Mouse (Mus musculus): Measurements from ENCODE around the gene Veph1. TPM values are rescaled to one million over a fixed set of nuclear protein-coding genes. Genes with fewer than 3 reads are reported as not detected.

Veph1 gene
- total and polyA plus RNA-seq, 2 experiments from 2014 or later = 0.75 to 0.84 TPM

DNA sequence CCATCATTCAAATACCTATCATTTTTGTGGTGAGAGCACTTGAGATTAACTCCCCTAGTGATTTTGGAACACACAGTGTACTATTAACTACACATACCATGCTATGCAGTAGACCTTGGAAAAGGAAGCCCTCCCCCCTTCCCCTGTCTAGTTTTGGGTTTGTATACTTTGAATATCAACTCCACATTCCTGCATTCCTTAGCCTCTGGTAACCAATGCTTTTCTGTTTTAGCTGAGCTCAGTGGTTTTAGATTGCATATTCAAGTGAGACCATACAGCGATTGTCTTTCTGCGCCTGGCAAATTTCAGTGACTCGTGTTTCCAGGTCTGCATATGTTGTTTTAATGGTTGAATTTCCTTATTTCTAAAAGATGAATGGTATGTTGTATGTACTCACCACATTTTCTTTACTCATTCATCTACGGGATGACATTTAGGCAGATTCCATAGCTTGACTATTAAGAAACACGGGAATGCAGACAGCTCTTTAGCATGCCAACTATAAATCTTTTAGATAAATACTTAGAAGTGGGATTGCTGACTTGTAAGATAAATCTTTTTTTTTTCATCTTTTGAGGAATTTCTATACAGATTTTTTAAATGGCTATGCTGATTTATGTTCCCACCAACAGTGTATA is 255.7 kb downstream of the Veph1 start:
- no peak for ATAC-seq
- no peak for TF ChIP-seq CTCF (IDR thresholded peaks at IDR 0.05; ENCODE audit: low read depth)

DNA sequence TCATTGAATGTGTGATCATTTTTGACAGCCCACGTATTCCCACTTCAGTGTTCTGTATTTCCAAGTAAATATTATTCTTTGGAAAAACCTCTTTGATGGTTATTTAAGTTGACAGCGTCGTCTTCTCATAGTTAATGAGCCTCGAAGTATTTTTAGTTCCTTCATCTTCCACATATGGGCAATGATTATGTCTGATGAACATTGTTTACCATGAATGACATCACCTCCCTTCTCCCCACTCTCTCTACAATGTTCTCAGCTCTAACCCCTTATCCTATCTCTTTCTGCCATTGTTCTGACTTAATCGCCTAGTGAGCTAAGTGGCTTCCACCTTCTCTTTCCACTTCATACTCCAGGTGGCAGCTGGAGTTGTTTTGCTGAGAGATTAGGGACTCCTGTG is 261.4 kb downstream of the Veph1 start:
- 82% methylated on average over 5 of the region's 5 CpGs for WGBS
- Histone ChIP-seq H3K4me2 (ENCODE audit: low read depth, low read length) (no peak overlapping the region), H3K27ac (no peak overlapping the region), H3K9ac (replicated peaks; ENCODE audit: low read length) (no peak overlapping the region), H3K36me3 (ENCODE audit: insufficient read depth, low read length) (no peaks in the 10 kb centered on the region), H3K27me3 (ENCODE audit: insufficient read depth, low read length) (no peaks in the 10 kb centered on the region), H3K9me3 (ENCODE audit: low read length) (no peaks in the 10 kb centered on the region), H3K4me1 (ENCODE audit: insufficient read depth, low read length) (no peaks in the 10 kb centered on the region), H3K4me3 (ENCODE audit: low read length) (no peak overlapping the region)
- no peak for ATAC-seq
- no peak for DNase-seq (ENCODE audit: low spot score)
- TF ChIP-seq CTCF (IDR thresholded peaks at IDR 0.05; ENCODE audit: low read depth) = no peak

More for the DNA sequence above, 255.7 kb downstream of the Veph1 start:
- H3K4me3 ChIP-seq (ENCODE audit: low read length) = no peak overlapping the region
- WGBS = 72% methylated on average over 5 of the region's 5 CpGs
- H3K36me3 ChIP-seq (ENCODE audit: insufficient read depth, low read length) = no peaks in the 10 kb centered on the region
- no peaks in the 10 kb centered on the region for H3K4me1 ChIP-seq (ENCODE audit: insufficient read depth, low read length)
- H3K27ac ChIP-seq = no peak overlapping the region
- no peak overlapping the region for H3K4me2 ChIP-seq (ENCODE audit: low read depth, low read length)
- H3K9me3 ChIP-seq (ENCODE audit: low read length) = no peaks in the 10 kb centered on the region
- no peaks in the 10 kb centered on the region for H3K27me3 ChIP-seq (ENCODE audit: insufficient read depth, low read length)
- no peak for DNase-seq (ENCODE audit: low spot score)
- no peak overlapping the region for H3K9ac ChIP-seq (replicated peaks; ENCODE audit: low read length)

DNA sequence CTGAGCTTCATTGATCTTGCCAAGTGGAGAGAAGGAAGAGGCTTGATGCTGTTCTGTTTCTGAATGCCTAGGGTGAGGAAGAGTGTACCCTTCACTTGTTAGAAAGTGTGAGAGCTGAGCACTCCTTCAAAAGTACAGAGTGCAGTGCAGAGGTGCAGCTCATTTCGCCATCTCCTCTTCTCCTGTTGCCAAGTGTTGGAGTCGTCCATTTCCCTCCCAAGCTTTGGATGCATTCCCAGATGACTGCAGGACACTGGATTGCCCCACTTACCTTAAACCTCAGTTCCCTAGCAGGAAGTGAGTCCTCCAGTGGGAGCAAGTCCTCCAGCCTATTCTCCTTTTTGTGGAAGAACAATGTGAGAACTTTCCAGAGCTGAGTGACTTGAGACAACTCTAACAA is 263.3 kb downstream of the Veph1 start:
- WGBS = 35% methylated on average over 2 of the region's 2 CpGs
- Histone ChIP-seq H3K27ac (no peak overlapping the region), H3K36me3 (ENCODE audit: insufficient read depth, low read length) (no peaks in the 10 kb centered on the region), H3K27me3 (ENCODE audit: insufficient read depth, low read length) (no peaks in the 10 kb centered on the region), H3K4me2 (ENCODE audit: low read depth, low read length) (no peak overlapping the region), H3K9ac (replicated peaks; ENCODE audit: low read length) (no peak overlapping the region), H3K4me1 (ENCODE audit: insufficient read depth, low read length) (no peaks in the 10 kb centered on the region), H3K4me3 (ENCODE audit: low read length) (no peak overlapping the region), H3K9me3 (ENCODE audit: low read length) (no peaks in the 10 kb centered on the region)
- DNase-seq (ENCODE audit: low spot score) = no peak
- no peak for TF ChIP-seq CTCF (IDR thresholded peaks at IDR 0.05; ENCODE audit: low read depth)
- ATAC-seq = no peak

DNA sequence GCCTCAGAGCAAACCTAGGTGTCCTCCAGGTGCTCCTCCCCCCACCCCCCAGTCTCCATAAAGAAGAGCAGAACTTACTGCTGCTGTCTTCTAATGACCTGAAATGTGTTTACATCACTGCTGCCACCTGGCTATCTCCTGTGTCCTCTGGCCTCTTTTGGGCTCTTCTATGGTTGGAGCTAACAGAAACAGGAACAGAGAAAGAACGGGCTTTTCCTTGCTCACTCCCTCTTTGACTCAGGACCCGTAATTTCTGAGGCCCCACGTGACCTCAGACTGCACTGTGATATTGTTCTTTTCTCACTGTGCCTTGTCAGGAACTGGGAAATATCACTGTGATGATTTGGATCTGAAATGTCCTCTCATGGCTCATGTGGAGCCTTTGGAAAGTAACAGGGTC is 271.2 kb downstream of the Veph1 start:
- H3K4me1 ChIP-seq (ENCODE audit: insufficient read depth, low read length) = no peaks in the 10 kb centered on the region
- no peak overlapping the region for H3K27ac ChIP-seq
- WGBS = 84% methylated on average over 3 of the region's 3 CpGs
- no peaks in the 10 kb centered on the region for H3K9me3 ChIP-seq (ENCODE audit: low read length)
- H3K36me3 ChIP-seq (ENCODE audit: insufficient read depth, low read length) = no peaks in the 10 kb centered on the region
- ATAC-seq (no peak), DNase-seq (ENCODE audit: low spot score) (no peak)
- H3K9ac ChIP-seq (replicated peaks; ENCODE audit: low read length) = no peak overlapping the region
- H3K4me3 ChIP-seq (ENCODE audit: low read length) = no peak overlapping the region
- no peak for TF ChIP-seq CTCF (IDR thresholded peaks at IDR 0.05; ENCODE audit: low read depth)
- H3K4me2 ChIP-seq (ENCODE audit: low read depth, low read length) = no peak overlapping the region
- no peaks in the 10 kb centered on the region for H3K27me3 ChIP-seq (ENCODE audit: insufficient read depth, low read length)

DNA sequence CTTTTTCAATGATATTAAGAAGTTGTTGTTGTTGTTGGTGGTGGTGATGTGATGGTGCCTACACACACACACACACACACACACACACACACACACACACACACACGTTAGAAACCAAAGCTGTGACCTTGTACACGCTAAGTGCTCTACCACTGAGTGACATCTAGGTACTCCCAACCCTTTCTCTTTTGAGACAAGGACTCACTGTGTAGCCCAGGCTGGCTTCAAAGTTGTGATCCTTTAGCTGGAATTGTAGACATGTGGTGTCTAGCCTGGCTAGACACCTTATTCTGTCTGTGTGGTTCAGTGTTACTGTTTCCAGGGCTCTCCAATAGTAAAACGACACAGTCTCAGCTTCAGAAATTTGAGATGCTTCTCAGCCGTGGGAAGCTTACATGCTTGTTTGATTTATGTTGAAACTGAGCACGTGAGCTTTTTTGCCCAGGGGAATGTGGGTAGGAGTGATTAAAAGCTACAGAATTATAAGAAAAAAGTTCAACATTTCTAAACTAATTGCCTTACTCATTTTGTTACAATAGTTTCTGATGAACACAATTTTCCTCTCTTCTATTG is 272.3 kb downstream of the Veph1 start:
- Histone ChIP-seq H3K27me3 (ENCODE audit: insufficient read depth, low read length) (no peaks in the 10 kb centered on the region), H3K4me1 (ENCODE audit: insufficient read depth, low read length) (no peaks in the 10 kb centered on the region), H3K9ac (replicated peaks; ENCODE audit: low read length) (no peak overlapping the region), H3K36me3 (ENCODE audit: insufficient read depth, low read length) (no peaks in the 10 kb centered on the region), H3K4me3 (ENCODE audit: low read length) (no peak overlapping the region), H3K4me2 (ENCODE audit: low read depth, low read length) (no peak overlapping the region), H3K9me3 (ENCODE audit: low read length) (no peaks in the 10 kb centered on the region), H3K27ac (no peak overlapping the region)
- DNase-seq (ENCODE audit: low spot score) (no peak), ATAC-seq (no peak)
- WGBS = 72% methylated on average over 5 of the region's 5 CpGs
- TF ChIP-seq CTCF (IDR thresholded peaks at IDR 0.05; ENCODE audit: low read depth) = no peak

DNA sequence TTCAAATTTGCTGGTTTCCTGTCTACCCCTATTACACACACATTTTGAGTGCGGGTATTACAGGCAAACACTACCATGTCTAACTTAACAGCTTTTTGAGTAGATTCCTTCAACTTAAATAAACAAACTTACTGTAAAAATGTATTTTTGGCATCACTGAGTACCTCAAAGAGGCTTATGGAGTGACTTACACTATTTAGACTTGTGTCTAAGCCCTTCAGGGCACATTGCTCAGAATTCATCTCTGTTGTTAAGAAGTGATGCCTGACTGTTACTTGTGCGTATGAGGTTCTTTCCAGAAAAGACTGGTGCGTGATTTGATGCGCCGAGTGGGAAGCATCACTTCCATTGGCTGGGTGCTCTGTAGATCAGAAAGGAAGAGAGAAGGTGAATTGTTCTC is 277.5 kb downstream of the Veph1 start:
- no peak for TF ChIP-seq CTCF (IDR thresholded peaks at IDR 0.05; ENCODE audit: low read depth)
- ATAC-seq (no peak), DNase-seq (ENCODE audit: low spot score) (no peak)
- Histone ChIP-seq H3K9me3 (ENCODE audit: low read length) (no peaks in the 10 kb centered on the region), H3K27me3 (ENCODE audit: insufficient read depth, low read length) (no peaks in the 10 kb centered on the region), H3K9ac (replicated peaks; ENCODE audit: low read length) (no peak overlapping the region), H3K4me3 (ENCODE audit: low read length) (no peak overlapping the region), H3K36me3 (ENCODE audit: insufficient read depth, low read length) (no peaks in the 10 kb centered on the region), H3K27ac (no peak overlapping the region), H3K4me1 (ENCODE audit: insufficient read depth, low read length) (no peaks in the 10 kb centered on the region), H3K4me2 (ENCODE audit: low read depth, low read length) (no peak overlapping the region)
- 95% methylated on average over 5 of the region's 5 CpGs for WGBS

DNA sequence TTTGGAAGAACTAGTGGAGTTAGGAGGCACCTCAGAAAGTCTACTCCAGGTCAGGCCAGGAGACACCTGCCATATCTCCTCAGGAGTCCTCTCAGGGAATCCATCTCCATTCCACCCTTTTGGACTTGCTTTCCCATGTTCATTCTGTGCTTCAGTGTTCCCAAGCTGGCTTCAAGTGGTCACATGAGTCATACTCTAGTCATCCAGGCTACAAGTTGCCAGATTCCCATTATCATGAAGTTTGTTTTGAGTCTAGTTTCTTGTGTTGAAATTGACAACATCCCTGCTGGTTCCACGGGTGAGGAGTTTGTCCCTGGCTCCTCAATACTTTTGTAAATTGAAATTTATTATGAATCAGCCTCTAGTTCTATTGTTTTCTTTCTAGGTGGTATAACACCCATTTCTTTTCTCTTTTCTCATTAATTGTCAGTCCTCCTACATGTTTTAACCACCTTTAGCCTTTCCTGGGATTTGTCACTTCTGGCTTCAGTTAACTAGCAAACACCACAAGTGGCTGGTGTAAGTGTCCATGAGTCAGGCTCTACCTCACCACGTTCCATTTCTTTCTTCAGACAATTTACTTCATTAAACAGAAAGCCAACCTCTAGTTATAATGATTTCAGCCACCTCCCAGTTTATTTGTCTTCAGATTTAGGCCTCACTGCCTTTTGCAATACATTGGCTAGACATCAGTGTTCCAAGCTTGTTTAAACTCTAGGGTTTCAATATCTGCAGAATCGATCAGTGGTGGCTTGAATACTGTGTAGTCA is 288.8 kb downstream of the Veph1 start:
- Histone ChIP-seq H3K4me2 (ENCODE audit: low read depth, low read length) (no peak overlapping the region), H3K4me1 (ENCODE audit: insufficient read depth, low read length) (no peaks in the 10 kb centered on the region), H3K9me3 (ENCODE audit: low read length) (no peaks in the 10 kb centered on the region), H3K27ac (no peak overlapping the region), H3K9ac (replicated peaks; ENCODE audit: low read length) (no peak overlapping the region), H3K4me3 (ENCODE audit: low read length) (no peak overlapping the region), H3K27me3 (ENCODE audit: insufficient read depth, low read length) (no peaks in the 10 kb centered on the region), H3K36me3 (ENCODE audit: insufficient read depth, low read length) (no peaks in the 10 kb centered on the region)
- 76% methylated on average over 3 of the region's 3 CpGs for WGBS
- ATAC-seq (no peak), DNase-seq (ENCODE audit: low spot score) (no peak)
- TF ChIP-seq CTCF (IDR thresholded peaks at IDR 0.05; ENCODE audit: low read depth) = no peak
